Comparison of ENCODE assay signal across 21 mouse cellular contexts in genomic region chrX:48311727-48312126, GRCm38 (mm10). TPM values are rescaled to one million over a fixed set of nuclear protein-coding genes. Genes with fewer than 3 reads are reported as not detected.
DNase-seq lines count a peak whose midpoint lies in the region; ATAC-seq lines count a peak whose summit lies in the region.
"Had no signal": no experiment of that assay in that cellular context is flagged by ENCODE, and none has a peak within 500 bp of the region (broad histone marks: within the 10 kb centered on the region; RNA-seq: fewer than 3 reads in every experiment).

No protein-coding gene starts in this region.

- no peak overlapping the region for H3K9ac ChIP-seq in liver, embryonic 12.5 days
- no peak overlapping the region for H3K9ac ChIP-seq in liver, embryonic 16.5 days (ENCODE audit: low read depth, low read length)
- H3K9ac ChIP-seq in forebrain, embryonic 11.5 days (ENCODE audit: low read length) = no peak overlapping the region
- H3K9ac ChIP-seq: forebrain, embryonic 12.5 days; hindbrain, embryonic 12.5 days had no signal

- H3K9me3 ChIP-seq in liver, embryonic 12.5 days (replicated peaks) = no peaks in the 10 kb centered on the region
- H3K9me3 ChIP-seq in liver, embryonic 16.5 days (replicated peaks; ENCODE audit: control insufficient read depth, low read length) = no peaks in the 10 kb centered on the region
- H3K9me3 ChIP-seq in forebrain, embryonic 11.5 days (ENCODE audit: control insufficient read depth, low read length) = no peaks in the 10 kb centered on the region
- H3K9me3 ChIP-seq: embryonic facial prominence, embryonic 13.5 days; forebrain, embryonic 12.5 days; G1E; heart, embryonic 13.5 days; hindbrain, embryonic 12.5 days had no signal

- H3K27ac ChIP-seq in liver, embryonic 12.5 days = peak overlapping the region; percentile 74
- peak overlapping the region; percentile 73 for H3K27ac ChIP-seq in liver, embryonic 16.5 days (ENCODE audit: low read length)
- no peak overlapping the region for H3K27ac ChIP-seq in forebrain, embryonic 11.5 days (ENCODE audit: low read depth, low read length)
- H3K27ac ChIP-seq: embryonic facial prominence, embryonic 13.5 days; forebrain, embryonic 12.5 days; heart, embryonic 13.5 days; hindbrain, embryonic 12.5 days had no signal

- H3K4me3 ChIP-seq in liver, embryonic 12.5 days = no peak overlapping the region
- H3K4me3 ChIP-seq in liver, embryonic 16.5 days (ENCODE audit: low read depth, low read length) = peak overlapping the region; percentile 47
- no peak overlapping the region for H3K4me3 ChIP-seq in forebrain, embryonic 11.5 days (ENCODE audit: low read depth, low read length)
- H3K4me3 ChIP-seq: forebrain, embryonic 12.5 days; hindbrain, embryonic 12.5 days had no signal

- no peaks in the 10 kb centered on the region for H3K36me3 ChIP-seq in liver, embryonic 12.5 days
- H3K36me3 ChIP-seq in liver, embryonic 16.5 days (ENCODE audit: control insufficient read depth, insufficient read depth) = no peaks in the 10 kb centered on the region
- H3K36me3 ChIP-seq in forebrain, embryonic 11.5 days (ENCODE audit: control insufficient read depth, insufficient read depth, low read length) = no peaks in the 10 kb centered on the region
- H3K36me3 ChIP-seq: embryonic facial prominence, embryonic 13.5 days; forebrain, embryonic 12.5 days; G1E; heart, embryonic 13.5 days; hindbrain, embryonic 12.5 days had no signal

- 56% methylated on average over 5 of the region's 5 CpGs for WGBS in liver, embryonic 12.5 days (ENCODE audit: insufficient replicate concordance)
- WGBS in liver, embryonic 16.5 days (ENCODE audit: insufficient replicate concordance) = 65% methylated on average over 5 of the region's 5 CpGs
- 74% methylated on average over 5 of the region's 5 CpGs for WGBS in forebrain, embryonic 11.5 days

- peaks cover 17% of the 10 kb centered on the region for H3K27me3 ChIP-seq in liver, embryonic 12.5 days (replicated peaks)
- no peaks in the 10 kb centered on the region for H3K27me3 ChIP-seq in liver, embryonic 16.5 days (ENCODE audit: control insufficient read depth, insufficient read depth, low read depth, low read length)
- H3K27me3 ChIP-seq in forebrain, embryonic 11.5 days (ENCODE audit: control insufficient read depth, insufficient read depth, low read length) = no peaks in the 10 kb centered on the region; the same call in 1 of the 2 replicates

- peak overlapping the region; percentile 80 for H3K4me2 ChIP-seq in liver, embryonic 12.5 days
- peak overlapping the region; percentile 69 for H3K4me2 ChIP-seq in liver, embryonic 16.5 days (ENCODE audit: low read depth, low read length)
- H3K4me2 ChIP-seq in forebrain, embryonic 11.5 days (ENCODE audit: low read depth, low read length, severe bottlenecking) = no peak overlapping the region
- H3K4me2 ChIP-seq: forebrain, embryonic 12.5 days had no signal

- intact Hi-C loops in heart, postnatal 36 days (cut with DNase I) = no loop called here

- ATAC-seq in liver, embryonic 12.5 days = peak; percentile 63
- ATAC-seq in liver, embryonic 16.5 days (ENCODE audit: low read depth) = peak; percentile 56
- no peak for ATAC-seq in forebrain, embryonic 11.5 days (replicated peaks; ENCODE audit: low FRiP score)
- ATAC-seq: forebrain, embryonic 16.5 days; hindbrain, embryonic 16.5 days had no signal

- peaks cover 68% of the 10 kb centered on the region for H3K4me1 ChIP-seq in liver, embryonic 12.5 days
- H3K4me1 ChIP-seq in liver, embryonic 16.5 days (ENCODE audit: control insufficient read depth, low read depth, low read length) = peaks cover 35% of the 10 kb centered on the region
- H3K4me1 ChIP-seq in forebrain, embryonic 11.5 days (replicated peaks; ENCODE audit: control insufficient read depth, insufficient read depth, low read length) = no peaks in the 10 kb centered on the region
- H3K4me1 ChIP-seq: embryonic facial prominence, embryonic 13.5 days; forebrain, embryonic 12.5 days had no signal

- DNase-seq in spleen, adult 12 weeks (ENCODE audit: low spot score) = peak; percentile 18
- no peak for DNase-seq in spleen, postnatal 14 days (ENCODE audit: low spot score in 2 of 2)
- no peak for DNase-seq in layer of hippocampus, adult 18-20 months (ENCODE audit: low spot score in 2 of 2)
- DNase-seq in forebrain, embryonic 11.5 days (ENCODE audit: low spot score) = no peak
- DNase-seq in heart, postnatal 36 days = no peak
- DNase-seq: adrenal gland, postnatal 10 days; B cell, adult 2 months; cerebellum, adult 11-12 months; cerebellum, adult 9-11 months; cerebellum, postnatal 36 days; gastrocnemius, postnatal 14 days; heart, postnatal 4 days had no signal

RNA-seq across cellular contexts. Expression of gene Bcorl1, which starts 29.4 kb away (rescaled TPM):
- 3.8 and 4.4 TPM in 2 replicates for polyA plus RNA-seq in liver, embryonic 12.5 days (2016; fragmentation: Nextera tagmentation; extraction: Ambion mirVana)
- 2.7 and 3.2 TPM in 2 replicates for polyA plus RNA-seq in liver, embryonic 16.5 days (2015; fragmentation: Nextera tagmentation; extraction: Ambion mirVana)
- 10 to 100 TPM; 19.7 to 23.4 TPM for total RNA-seq in layer of hippocampus, adult 18-20 months (2021)
- polyA plus RNA-seq in forebrain, embryonic 11.5 days (2014; fragmentation: Nextera tagmentation; extraction: Ambion mirVana) = 7.9 and 8.1 TPM in 2 replicates
- 1 to 10 TPM; 7.6 to 8.5 TPM for total RNA-seq in heart, postnatal 36 days (2021)

RNA-seq across cellular contexts. Expression of gene Utp14a, which starts 55.1 kb away (rescaled TPM):
- 19.3 and 22.5 TPM in 2 replicates for polyA plus RNA-seq in liver, embryonic 12.5 days (2016; fragmentation: Nextera tagmentation; extraction: Ambion mirVana)
- 5.5 and 6.0 TPM in 2 replicates for polyA plus RNA-seq in liver, embryonic 16.5 days (2015; fragmentation: Nextera tagmentation; extraction: Ambion mirVana)
- total RNA-seq in layer of hippocampus, adult 18-20 months (2021) = 10 to 100 TPM; 17.1 to 18.8 TPM
- polyA plus RNA-seq in forebrain, embryonic 11.5 days (2014; fragmentation: Nextera tagmentation; extraction: Ambion mirVana) = 25.7 and 25.9 TPM in 2 replicates
- 10 to 100 TPM; 13.8 to 18.8 TPM for total RNA-seq in heart, postnatal 36 days (2021)
